Mouse (Mus musculus) midbrain, embryonic 10.5 days (tissue): ENCODE results near the gene Sike1. TPM values are rescaled to one million over a fixed set of nuclear protein-coding genes. Genes with fewer than 3 reads are reported as not detected.

Experiments used
- DNase-seq: peaks from one replicate; pipeline ENCODE4 v3.0.0-alpha.2; 2017; ENCODE audit warnings: low spot score
- H3K27ac ChIP-seq: fragments of 300-500 bp; sonication (generic); replicated peaks from 2 replicates; pipeline ENCODE4 v1.5.1; 2016; ENCODE audit warnings: mild to moderate bottlenecking
- H3K27me3 ChIP-seq: fragments of 300-500 bp; sonication (generic); 2 replicates; pipeline ENCODE4 v1.6.1; 2016; ENCODE audit warnings: low read depth, mild to moderate bottlenecking; ENCODE audit not compliant: poor library complexity, severe bottlenecking
- H3K36me3 ChIP-seq: fragments of 300-500 bp; sonication (generic); 2 replicates; pipeline ENCODE4 v1.6.1; 2016; ENCODE audit warnings: mild to moderate bottlenecking, moderate library complexity
- H3K4me1 ChIP-seq: fragments of 300-500 bp; sonication (generic); 2 replicates; pipeline ENCODE4 v1.6.1; 2016
- H3K4me3 ChIP-seq: fragments of 300-500 bp; sonication (generic); 2 replicates; pipeline ENCODE4 v1.5.1; 2016; ENCODE audit warnings: mild to moderate bottlenecking, moderate library complexity
- H3K9me3 ChIP-seq: fragments of 300-500 bp; sonication (generic); replicated peaks from 2 replicates; pipeline ENCODE4 v1.6.1; 2016; ENCODE audit warnings: mild to moderate bottlenecking
- WGBS: fragments of 180-500 bp; shearing (Covaris S2); methylation state at CpG from one replicate; pipeline ENCODE4 v1.1.7; 2016; 5-methylcytosine and 5-hydroxymethylcytosine counted together
- polyA plus RNA-seq: library from polyadenylated mRNA; unstranded; fragments of >200 nt; fragmentation: Nextera tagmentation; extraction: Ambion mirVana; gene quantifications from 2 replicates; pipeline ENCODE4 v1.2.1, GENCODE M21; 2016

Gene Sike1
- polyA plus RNA-seq, 1 experiment from 2014 or later: 81.3 TPM

GRCm38 (mm10) chr3:103056016-103056595 lies 60.6 kb downstream of the Sike1 start:
- WGBS: 91% methylated on average over 5 of the region's 5 CpGs
- Histone ChIP-seq H3K9me3 (no peaks in the 10 kb centered on the region), H3K27me3 (no peaks in the 10 kb centered on the region), H3K4me3 (no peak overlapping the region), H3K4me1 (peaks cover 7% of the 10 kb centered on the region), H3K36me3 (peaks cover 74% of the 10 kb centered on the region), H3K27ac (no peak overlapping the region)
- DNase-seq: no peak

GRCm38 (mm10) chr3:103057752-103058151 lies 62.2 kb downstream of the Sike1 start:
- no peak for DNase-seq
- no peaks in the 10 kb centered on the region for H3K9me3 ChIP-seq
- peak overlapping the region; percentile 87 for H3K4me3 ChIP-seq
- H3K27me3 ChIP-seq: no peaks in the 10 kb centered on the region
- peaks cover 7% of the 10 kb centered on the region for H3K4me1 ChIP-seq
- H3K27ac ChIP-seq: peak overlapping the region; percentile 97
- peaks cover 74% of the 10 kb centered on the region for H3K36me3 ChIP-seq
- 1% methylated on average over 10 of the region's 10 CpGs for WGBS

Other genes with a start within 250 kb of the Sike1 start
- 0.09 and 0.12 TPM in 2 replicates for gene Tshb, start 213.0 kb upstream of the Sike1 start, polyA plus RNA-seq
- not detected in 2 replicates for gene Sycp1, start 59.6 kb upstream of the Sike1 start, polyA plus RNA-seq
- 0.05 and 0.24 TPM in 2 replicates for gene Nr1h5, start 31.6 kb upstream of the Sike1 start, polyA plus RNA-seq
- gene Csde1, start 24.7 kb downstream of the Sike1 start, polyA plus RNA-seq: 448 and 507 TPM in 2 replicates
- 161 and 170 TPM in 2 replicates for gene Nras, start 62.6 kb downstream of the Sike1 start, polyA plus RNA-seq
- gene Ampd1, start 78.3 kb downstream of the Sike1 start, polyA plus RNA-seq: not detected in 2 replicates
- gene Dennd2c, start 106.9 kb downstream of the Sike1 start, polyA plus RNA-seq: 1.8 and 3.1 TPM in 2 replicates
- gene Bcas2, start 175.9 kb downstream of the Sike1 start, polyA plus RNA-seq: 227 and 230 TPM in 2 replicates